Mouse (Mus musculus) midbrain, postnatal 0 days (tissue): ENCODE measurements around the gene Tmem97. TPM values are rescaled to one million over a fixed set of nuclear protein-coding genes. Genes with fewer than 3 reads are reported as not detected.
A peak's percentile ranks its signal among the peaks of the same experiment; 100 is the strongest.

Source experiments
- ATAC-seq: fragments of 200-750 bp; cut with Nextera tagmentation; 2 replicates; pipeline ENCODE4 v1.8.0; 2017; ENCODE audit warnings: moderate number of reproducible peaks, mild to moderate bottlenecking, moderate TSS enrichment, moderate library complexity; ENCODE audit not compliant: low FRiP score
- DNase-seq: peaks from one replicate; pipeline ENCODE4 v3.0.0-alpha.2; 2015; ENCODE audit warnings: low spot score
- H3K27ac ChIP-seq: fragments of 300-500 bp; sonication (generic); 2 replicates; pipeline ENCODE4 v1.5.1; 2014; ENCODE audit warnings: low read depth, mild to moderate bottlenecking, low read length, mixed read lengths
- H3K27me3 ChIP-seq: fragments of 300-500 bp; sonication (generic); 2 replicates; pipeline ENCODE4 v1.6.1; 2014; ENCODE audit warnings: low read length, control low read depth, mixed read lengths; ENCODE audit not compliant: insufficient read depth
- H3K36me3 ChIP-seq: fragments of 300-500 bp; sonication (generic); 2 replicates; pipeline ENCODE4 v1.6.1; 2014; ENCODE audit warnings: low read length, control low read depth, mixed read lengths; ENCODE audit not compliant: insufficient read depth
- H3K4me1 ChIP-seq: fragments of 300-500 bp; sonication (generic); 2 replicates; pipeline ENCODE4 v1.6.1; 2014; ENCODE audit warnings: mild to moderate bottlenecking, control low read depth, antibody characterized with exemption, low read length, mixed read lengths; ENCODE audit not compliant: insufficient read depth
- H3K4me2 ChIP-seq: fragments of 300-500 bp; sonication (generic); 2 replicates; pipeline ENCODE4 v1.6.1; 2014; ENCODE audit warnings: low read depth, mild to moderate bottlenecking, low read length, mixed read lengths; ENCODE audit not compliant: poor library complexity, severe bottlenecking
- H3K4me3 ChIP-seq: fragments of 300-500 bp; sonication (generic); 2 replicates; pipeline ENCODE4 v1.5.1; 2014; ENCODE audit warnings: low read depth, mild to moderate bottlenecking, low read length, moderate library complexity
- H3K9ac ChIP-seq: fragments of 300-500 bp; sonication (generic); replicated peaks from 2 replicates; pipeline ENCODE4 v1.6.1; 2014; ENCODE audit warnings: mild to moderate bottlenecking, low read length, moderate library complexity, mixed read lengths; ENCODE audit not compliant: poor library complexity, severe bottlenecking
- H3K9me3 ChIP-seq: fragments of 300-500 bp; sonication (generic); 2 replicates; pipeline ENCODE4 v1.6.1; 2016; ENCODE audit warnings: low read length, control low read depth
- CTCF ChIP-seq: IDR thresholded peaks from 2 replicates; pipeline ENCODE4 v1.5.1; 2016; ENCODE audit warnings: antibody characterized with exemption, mild to moderate bottlenecking
- whole genome bisulfite sequencing: fragments of 180-500 bp; shearing (Covaris S2); extraction: QIAGEN DNeasy Blood & Tissue Kit; methylation state at CpG from one replicate; pipeline ENCODE4 v1.1.7; 2014; 5-methylcytosine and 5-hydroxymethylcytosine counted together
- polyA plus RNA-seq: library from polyadenylated mRNA; unstranded; fragments of >200 nt; fragmentation: Nextera tagmentation; extraction: Ambion mirVana; gene quantifications from 2 replicates; pipeline ENCODE4 v1.2.1, GENCODE M21; 2015
- total RNA-seq: library from RNA; depleted of rRNA; stranded (reverse); fragments of >200 nt; gene quantifications from 2 replicates; pipeline ENCODE4 v1.2.3, GENCODE M21; 2014

The Tmem97 gene
- total and polyA plus RNA-seq, 2 experiments from 2014 or later, result 41.4 to 45.5 TPM

DNA sequence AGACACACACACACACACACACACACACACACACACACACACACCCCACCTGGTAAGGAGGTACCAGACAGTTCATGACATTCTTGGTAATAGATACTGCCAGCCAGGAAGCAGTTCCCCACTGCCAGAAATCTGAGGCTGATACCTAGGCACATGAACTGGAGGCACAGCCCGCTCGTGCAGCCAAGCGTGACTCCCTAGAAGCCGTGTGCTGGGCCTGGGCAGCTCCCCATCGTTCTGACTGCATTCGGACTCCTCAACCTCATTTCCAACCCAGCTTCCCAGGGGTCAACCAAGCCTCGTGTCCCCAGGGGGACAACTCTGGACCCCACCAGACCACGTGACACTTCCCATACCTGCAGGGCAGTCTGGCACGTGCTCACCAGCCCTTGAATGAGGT is 21.9 kb downstream of the Tmem97 start:
- ATAC-seq (no peak), DNase-seq (no peak)
- WGBS, result 77% methylated on average over 9 of the region's 9 CpGs
- Histone ChIP-seq H3K9me3 (no peaks in the 10 kb centered on the region), H3K27ac (no peak overlapping the region), H3K36me3 (peaks cover 58% of the 10 kb centered on the region), H3K9ac (no peak overlapping the region), H3K27me3 (no peaks in the 10 kb centered on the region), H3K4me3 (no peak overlapping the region), H3K4me1 (no peaks in the 10 kb centered on the region), H3K4me2 (no peak overlapping the region)
- no peak for TF ChIP-seq CTCF

- TF ChIP-seq CTCF, result no peak
- no peak for ATAC-seq
- 69% methylated on average over 2 of the region's 2 CpGs for WGBS
- H3K4me2 ChIP-seq, result no peak overlapping the region
- H3K27ac ChIP-seq, result no peak overlapping the region
- peak; percentile 61 for DNase-seq
- H3K4me3 ChIP-seq, result no peak overlapping the region
- H3K4me1 ChIP-seq, result no peaks in the 10 kb centered on the region
- peaks cover 84% of the 10 kb centered on the region for H3K36me3 ChIP-seq
- no peaks in the 10 kb centered on the region for H3K9me3 ChIP-seq
- no peak overlapping the region for H3K9ac ChIP-seq
- H3K27me3 ChIP-seq, result no peaks in the 10 kb centered on the region
These were observed 25.7 kb downstream of the Tmem97 start for GRCm38 (mm10) chr11:78524838-78525237.

DNA sequence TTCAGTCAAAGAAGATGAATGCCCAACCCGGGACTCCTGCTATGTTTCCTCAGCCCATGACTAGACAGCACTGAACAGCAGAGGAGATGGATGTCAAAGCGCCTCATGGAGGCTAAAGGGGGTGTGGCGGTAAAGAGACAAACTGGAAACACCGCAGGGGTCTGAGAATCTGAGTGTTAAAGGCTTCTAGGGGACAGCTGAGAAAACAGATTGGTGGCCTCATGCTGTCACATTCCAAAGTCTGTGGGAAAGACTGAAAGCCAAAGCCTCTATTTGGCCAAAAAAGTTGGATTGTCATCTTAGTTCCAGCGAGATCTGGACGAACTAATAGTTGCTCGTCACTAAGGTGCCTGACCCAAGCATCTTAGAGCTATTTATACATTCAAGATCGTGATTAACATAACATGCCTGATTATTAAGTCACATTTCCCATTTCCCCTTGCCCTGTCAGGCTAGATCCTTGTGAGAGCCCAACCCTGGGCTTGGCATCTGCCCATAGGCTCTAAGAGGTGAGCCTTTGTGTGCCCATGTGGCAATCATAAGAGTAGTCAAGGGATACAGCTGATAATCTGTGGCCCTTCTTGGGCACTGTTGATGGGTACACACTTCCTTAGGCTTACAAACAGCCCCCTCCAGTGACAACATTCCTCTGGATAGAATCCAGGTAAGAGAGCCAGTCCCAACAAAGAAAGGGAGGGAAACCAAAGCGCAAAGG is 27.2 kb downstream of the Tmem97 start:
- Histone ChIP-seq H3K36me3 (peaks cover 84% of the 10 kb centered on the region), H3K9me3 (no peaks in the 10 kb centered on the region), H3K27me3 (no peaks in the 10 kb centered on the region), H3K27ac (no peak overlapping the region), H3K4me1 (no peaks in the 10 kb centered on the region), H3K4me2 (no peak overlapping the region), H3K4me3 (no peak overlapping the region), H3K9ac (no peak overlapping the region)
- 76% methylated on average over 9 of the region's 9 CpGs for WGBS
- no peak for TF ChIP-seq CTCF
- DNase-seq (peak; percentile 44), ATAC-seq (no peak)

GRCm38 (mm10) chr11:78522481-78522997 is 28.0 kb downstream of the Tmem97 start:
- TF ChIP-seq CTCF, result peak; percentile 60
- no peak overlapping the region for H3K9ac ChIP-seq
- no peaks in the 10 kb centered on the region for H3K9me3 ChIP-seq
- DNase-seq (peak; percentile 31), ATAC-seq (no peak)
- H3K27ac ChIP-seq, result 0 out of 2 replicates have a peak overlapping the region, but pooled peaks have one; percentile 3
- no peak overlapping the region for H3K4me2 ChIP-seq
- H3K4me1 ChIP-seq, result no peaks in the 10 kb centered on the region
- peaks cover 85% of the 10 kb centered on the region for H3K36me3 ChIP-seq
- no peaks in the 10 kb centered on the region for H3K27me3 ChIP-seq
- no peak overlapping the region for H3K4me3 ChIP-seq
- WGBS, result 88% methylated on average over 1 of the region's 1 CpGs

GRCm38 (mm10) chr11:78521880-78522279 is 28.7 kb downstream of the Tmem97 start:
- Histone ChIP-seq H3K9me3 (no peaks in the 10 kb centered on the region), H3K36me3 (peaks cover 81% of the 10 kb centered on the region), H3K4me1 (no peaks in the 10 kb centered on the region), H3K4me3 (no peak overlapping the region), H3K27me3 (no peaks in the 10 kb centered on the region), H3K9ac (no peak overlapping the region), H3K27ac (0 out of 2 replicates have a peak overlapping the region, but pooled peaks have one; percentile 3), H3K4me2 (no peak overlapping the region)
- DNase-seq (no peak), ATAC-seq (no peak)
- TF ChIP-seq CTCF, result no peak
- WGBS, result 94% methylated on average over 3 of the region's 3 CpGs

- TF ChIP-seq CTCF, result no peak
- no peak for ATAC-seq
- 86% methylated on average over 10 of the region's 10 CpGs for WGBS
- DNase-seq, result no peak
- H3K9ac ChIP-seq, result no peak overlapping the region
- H3K4me3 ChIP-seq, result no peak overlapping the region
- no peaks in the 10 kb centered on the region for H3K4me1 ChIP-seq
- H3K36me3 ChIP-seq, result peaks cover 68% of the 10 kb centered on the region
- H3K4me2 ChIP-seq, result no peak overlapping the region
- H3K27ac ChIP-seq, result no peak overlapping the region
- H3K27me3 ChIP-seq, result no peaks in the 10 kb centered on the region
- no peaks in the 10 kb centered on the region for H3K9me3 ChIP-seq
These were observed 31.6 kb downstream of the Tmem97 start for GRCm38 (mm10) chr11:78518931-78519330.
